Mouse (Mus musculus) forebrain, embryonic 14.5 days (tissue): Measurements from ENCODE around the gene Tead4. TPM values are rescaled to one million over a fixed set of nuclear protein-coding genes. Genes with fewer than 3 reads are reported as not detected.

ENCODE experiments used
- ATAC-seq: fragments of 200-750 bp; cut with Nextera tagmentation; 2 replicates; pipeline ENCODE4 v1.8.0; 2017; ENCODE audit warnings: mild to moderate bottlenecking, moderate library complexity
- DNase-seq: peaks from one replicate; pipeline ENCODE4 v3.0.0-alpha.2; 2015; ENCODE audit warnings: low spot score
- H3K27ac ChIP-seq: fragments of 300-500 bp; sonication (generic); 2 replicates; pipeline ENCODE4 v1.5.1; 2014; ENCODE audit warnings: low read depth, mild to moderate bottlenecking, control low read depth, low read length, moderate library complexity
- H3K27me3 ChIP-seq: fragments of 300-500 bp; sonication (generic); replicated peaks from 2 replicates; pipeline ENCODE4 v1.6.1; 2014; ENCODE audit warnings: low read length, control low read depth, mixed read lengths; ENCODE audit not compliant: control insufficient read depth, insufficient read depth
- H3K36me3 ChIP-seq: fragments of 300-500 bp; sonication (generic); 2 replicates; pipeline ENCODE4 v1.6.1; 2014; ENCODE audit warnings: low read length, control low read depth; ENCODE audit not compliant: control insufficient read depth, insufficient read depth
- H3K4me1 ChIP-seq: fragments of 300-500 bp; sonication (generic); 2 replicates; pipeline ENCODE4 v1.6.1; 2014; ENCODE audit warnings: antibody characterized with exemption, low read length, control low read depth; ENCODE audit not compliant: control insufficient read depth, insufficient read depth
- H3K4me2 ChIP-seq: fragments of 300-500 bp; sonication (generic); 2 replicates; pipeline ENCODE4 v1.6.1; 2014; ENCODE audit warnings: mild to moderate bottlenecking, control low read depth, low read length
- H3K4me3 ChIP-seq: fragments of 300-500 bp; sonication (generic); 2 replicates; pipeline ENCODE4 v1.5.1; 2014; ENCODE audit warnings: low read depth, low read length, control low read depth
- H3K9ac ChIP-seq: fragments of 300-500 bp; sonication (generic); 2 replicates; pipeline ENCODE4 v1.6.1; 2014; ENCODE audit warnings: mild to moderate bottlenecking, low read length, control low read depth, moderate library complexity
- H3K9me3 ChIP-seq: fragments of 300-500 bp; sonication (generic); replicated peaks from 2 replicates; pipeline ENCODE4 v1.6.1; 2016; ENCODE audit warnings: low read length, control low read depth, mixed read lengths; ENCODE audit not compliant: control insufficient read depth
- WGBS: fragments of 180-500 bp; shearing (Covaris S2); extraction: QIAGEN DNeasy Blood & Tissue Kit; methylation state at CpG from one replicate; pipeline ENCODE4 v1.1.7; 2014; 5-methylcytosine and 5-hydroxymethylcytosine counted together
- polyA plus RNA-seq: library from polyadenylated mRNA; unstranded; fragments of >200 nt; fragmentation: Nextera tagmentation; extraction: Ambion mirVana; gene quantifications from 2 replicates; pipeline ENCODE4 v1.2.1, GENCODE M21; 2014

The Tead4 gene
- polyA plus RNA-seq, 1 experiment from 2014 or later: 0.18 TPM

DNA sequence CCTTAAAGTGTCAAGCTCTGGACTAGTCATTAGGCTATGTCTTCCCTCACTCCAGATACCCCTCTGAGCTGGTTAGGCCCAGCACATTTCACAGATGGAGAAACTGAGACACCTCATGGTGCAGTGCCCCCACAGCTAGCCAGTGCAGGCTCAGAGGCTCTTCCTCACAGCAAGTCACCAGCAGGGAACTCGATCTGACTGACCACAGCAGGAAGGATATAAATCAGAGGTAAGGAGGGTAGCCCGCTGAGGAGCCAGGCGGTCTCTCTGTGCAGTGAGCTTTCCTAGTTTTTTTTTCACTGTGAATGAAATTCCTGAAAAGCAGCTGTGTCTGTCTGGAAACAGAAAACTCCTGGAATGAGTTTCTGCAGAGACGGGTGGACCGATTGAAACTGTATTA, 21.0 kb downstream of the Tead4 start:
- Histone ChIP-seq H3K9me3 (no peaks in the 10 kb centered on the region), H3K9ac (no peak overlapping the region), H3K36me3 (no peaks in the 10 kb centered on the region), H3K4me1 (peaks cover 5% of the 10 kb centered on the region; the same call in 1 of the 2 replicates), H3K27ac (no peak overlapping the region), H3K27me3 (no peaks in the 10 kb centered on the region), H3K4me3 (no peak overlapping the region), H3K4me2 (no peak overlapping the region)
- 64% methylated on average over 5 of the region's 5 CpGs for WGBS
- DNase-seq: no peak
- no peak for ATAC-seq

DNA sequence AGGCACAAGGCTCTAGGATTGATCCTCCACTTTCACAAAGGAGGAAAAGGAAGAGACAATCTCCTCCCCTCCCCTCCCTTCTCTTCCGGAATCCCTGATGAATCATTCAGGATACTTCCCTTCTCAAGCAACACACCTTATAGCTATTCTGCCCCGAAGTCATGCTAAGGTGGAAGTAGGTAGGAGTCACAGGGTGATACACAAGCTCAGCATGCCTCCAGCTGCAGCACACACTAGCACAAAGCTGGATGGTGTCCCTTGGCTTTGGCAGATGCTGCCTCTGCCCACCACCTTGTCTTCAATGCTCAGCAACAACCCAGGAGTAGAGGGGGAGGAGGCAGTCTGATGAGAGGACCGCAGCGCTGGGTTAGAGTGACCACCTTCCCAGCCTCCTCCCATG, 21.5 kb downstream of the Tead4 start:
- Histone ChIP-seq H3K4me2 (no peak overlapping the region), H3K36me3 (no peaks in the 10 kb centered on the region), H3K9me3 (no peaks in the 10 kb centered on the region), H3K4me3 (no peak overlapping the region), H3K4me1 (peaks cover 5% of the 10 kb centered on the region; the same call in 1 of the 2 replicates), H3K27ac (no peak overlapping the region), H3K9ac (no peak overlapping the region), H3K27me3 (no peaks in the 10 kb centered on the region)
- 78% methylated on average over 4 of the region's 4 CpGs for WGBS
- no peak for DNase-seq
- no peak for ATAC-seq

DNA sequence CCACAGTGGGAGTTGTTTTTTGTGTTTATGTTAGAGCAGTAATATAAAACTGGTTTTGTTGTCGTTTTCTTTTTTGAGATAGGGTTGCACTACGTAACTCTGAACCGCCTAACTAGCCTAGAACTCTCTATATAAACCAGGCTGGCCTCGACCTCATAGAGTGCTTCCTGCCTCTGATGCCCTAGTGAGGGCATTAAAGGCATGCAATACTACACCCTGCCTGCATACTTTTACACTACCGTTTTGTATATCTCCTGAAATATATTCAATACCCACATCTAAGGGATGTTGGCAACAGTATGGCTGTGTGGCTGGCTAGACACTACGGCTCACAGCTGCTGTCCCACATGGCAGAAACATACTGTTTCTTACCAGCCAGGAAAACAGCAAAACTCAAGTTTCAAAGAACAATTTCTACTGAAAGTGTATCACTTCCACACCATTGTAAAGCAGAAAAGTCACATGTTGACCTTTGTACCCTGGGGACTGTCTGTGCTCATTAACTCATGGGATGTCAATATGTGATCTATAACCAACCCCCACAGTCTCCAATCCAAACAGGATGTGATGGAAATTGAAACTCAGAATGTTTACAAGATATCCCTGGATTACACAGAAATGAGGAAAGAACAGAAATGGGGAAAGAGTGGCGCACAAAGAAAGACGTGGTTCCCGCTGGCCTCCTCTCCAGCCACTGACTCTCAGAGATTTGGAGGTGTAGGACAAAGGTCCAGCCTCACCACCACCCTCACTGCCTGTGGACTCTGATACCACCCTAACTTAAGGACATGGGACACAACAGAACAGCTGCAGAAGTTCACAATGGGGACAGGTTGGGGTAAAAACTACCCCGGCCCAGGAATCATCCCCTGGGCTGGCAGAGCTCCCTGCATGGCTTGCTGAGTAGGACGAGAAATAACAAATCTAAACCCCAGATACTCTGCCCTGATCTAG, 23.2 kb downstream of the Tead4 start:
- Histone ChIP-seq H3K27me3 (no peaks in the 10 kb centered on the region), H3K9ac (no peak overlapping the region), H3K9me3 (no peaks in the 10 kb centered on the region), H3K4me3 (no peak overlapping the region), H3K27ac (no peak overlapping the region), H3K4me1 (peaks cover 4% of the 10 kb centered on the region; the same call in 1 of the 2 replicates), H3K36me3 (no peaks in the 10 kb centered on the region), H3K4me2 (no peak overlapping the region)
- DNase-seq (peak; percentile 35), ATAC-seq (peak; percentile 30; the same call in 1 of the 2 replicates)
- 89% methylated on average over 11 of the region's 11 CpGs for WGBS

DNA sequence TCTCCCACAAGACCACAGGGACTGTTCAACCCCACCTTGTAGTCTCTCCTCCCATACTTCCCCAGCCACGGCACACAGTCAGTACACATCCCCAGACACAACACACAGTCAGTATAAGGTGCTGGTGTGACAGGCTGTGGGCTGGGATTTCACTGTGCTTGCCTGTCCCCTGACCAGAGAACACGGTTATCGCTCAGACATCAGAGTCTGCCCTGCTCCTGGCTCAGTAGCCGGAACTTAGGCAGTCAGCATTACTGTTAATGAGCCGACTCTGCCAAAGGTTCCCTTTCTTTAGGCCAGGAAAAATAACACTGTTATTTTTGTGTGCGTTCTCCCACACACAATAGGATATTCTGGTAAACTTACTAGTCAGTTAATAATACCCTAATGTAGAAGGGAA, 24.3 kb downstream of the Tead4 start:
- H3K27ac ChIP-seq: no peak overlapping the region
- H3K4me1 ChIP-seq: no peaks in the 10 kb centered on the region; the same call in 1 of the 2 replicates
- H3K27me3 ChIP-seq: no peaks in the 10 kb centered on the region
- DNase-seq (no peak), ATAC-seq (no peak)
- no peak overlapping the region for H3K4me3 ChIP-seq
- 82% methylated on average over 6 of the region's 6 CpGs for WGBS
- no peaks in the 10 kb centered on the region for H3K36me3 ChIP-seq
- no peaks in the 10 kb centered on the region for H3K9me3 ChIP-seq
- H3K9ac ChIP-seq: no peak overlapping the region
- H3K4me2 ChIP-seq: no peak overlapping the region

DNA sequence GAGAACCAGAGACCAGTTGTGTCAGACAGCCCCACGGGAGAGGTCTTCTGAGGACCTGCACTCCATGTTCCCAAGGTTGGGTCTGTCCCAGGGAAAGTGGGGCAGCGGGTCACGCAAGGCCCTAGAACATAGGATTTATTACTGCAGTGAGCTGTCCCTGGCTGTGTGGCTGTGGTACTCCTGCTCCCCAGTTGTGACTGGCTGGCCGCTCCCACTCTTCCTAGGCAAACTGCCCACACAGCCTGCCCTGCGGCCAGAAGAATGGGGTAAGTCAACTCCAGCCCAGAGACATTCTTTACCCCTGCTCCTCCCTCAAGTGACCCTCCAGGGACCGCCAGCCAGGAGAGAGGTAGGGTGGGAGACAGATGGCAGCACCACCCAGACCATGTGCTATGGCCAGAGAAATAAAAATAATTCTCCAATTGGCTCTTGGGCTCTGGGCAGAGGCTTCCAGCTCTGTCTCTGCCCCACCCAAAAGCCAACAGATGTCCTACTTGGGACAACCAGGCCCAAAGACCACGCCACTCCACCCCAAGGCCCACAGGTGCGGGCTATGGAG, 25.0 kb downstream of the Tead4 start:
- 94% methylated on average over 8 of the region's 8 CpGs for WGBS
- no peaks in the 10 kb centered on the region for H3K27me3 ChIP-seq

DNA sequence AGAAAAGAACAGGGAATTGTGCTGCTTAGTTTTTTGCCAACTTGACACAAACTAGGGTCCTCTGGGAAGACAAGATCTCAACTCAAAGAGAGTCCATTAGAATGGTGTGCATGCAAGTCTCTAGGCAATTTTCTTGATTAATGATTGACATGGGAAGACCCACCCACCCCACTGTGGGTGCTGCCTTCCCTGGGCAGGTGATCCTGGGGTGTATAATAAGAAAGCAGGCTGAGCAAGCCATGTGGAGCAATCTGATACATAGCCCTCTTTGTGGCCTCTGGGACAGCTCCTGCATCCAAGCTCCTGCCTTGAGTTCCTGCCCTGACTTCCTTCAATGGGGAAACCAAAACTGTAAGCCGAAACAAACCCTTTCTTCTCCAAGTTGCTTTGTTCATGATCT, 27.1 kb downstream of the Tead4 start:
- Histone ChIP-seq H3K4me3 (no peak overlapping the region), H3K4me2 (no peak overlapping the region), H3K9me3 (no peaks in the 10 kb centered on the region), H3K27ac (no peak overlapping the region), H3K27me3 (no peaks in the 10 kb centered on the region), H3K4me1 (no peaks in the 10 kb centered on the region), H3K9ac (no peak overlapping the region), H3K36me3 (no peaks in the 10 kb centered on the region)
- WGBS: 56% methylated on average over 1 of the region's 1 CpGs
- ATAC-seq (no peak), DNase-seq (no peak)

More for the DNA sequence above, 25.0 kb downstream of the Tead4 start:
- ATAC-seq: no peak
- Histone ChIP-seq H3K9me3 (no peaks in the 10 kb centered on the region), H3K9ac (no peak overlapping the region), H3K4me1 (no peaks in the 10 kb centered on the region), H3K36me3 (no peaks in the 10 kb centered on the region), H3K4me2 (no peak overlapping the region), H3K27ac (no peak overlapping the region), H3K4me3 (no peak overlapping the region)
- no peak for DNase-seq

DNA sequence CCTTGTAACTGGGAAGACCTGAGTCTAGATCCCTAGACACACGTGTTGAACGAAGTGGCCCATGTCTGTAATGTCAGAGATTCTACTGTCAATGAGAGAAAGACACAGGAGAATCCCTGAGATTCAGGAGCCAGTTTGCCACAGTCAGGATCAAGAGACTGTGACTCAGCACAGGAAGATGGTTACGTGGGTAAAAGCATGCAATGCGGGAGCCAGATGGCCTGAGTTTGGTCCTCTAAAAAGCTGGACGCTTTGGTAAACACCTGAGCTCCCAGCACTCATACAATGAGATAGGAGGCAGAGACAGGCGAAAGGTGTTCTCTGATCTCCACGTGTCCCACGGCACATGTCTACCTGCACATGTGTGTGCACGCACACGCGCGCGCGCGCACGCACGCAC, 27.9 kb downstream of the Tead4 start:
- no peak for ATAC-seq
- H3K4me3 ChIP-seq: no peak overlapping the region

DNA sequence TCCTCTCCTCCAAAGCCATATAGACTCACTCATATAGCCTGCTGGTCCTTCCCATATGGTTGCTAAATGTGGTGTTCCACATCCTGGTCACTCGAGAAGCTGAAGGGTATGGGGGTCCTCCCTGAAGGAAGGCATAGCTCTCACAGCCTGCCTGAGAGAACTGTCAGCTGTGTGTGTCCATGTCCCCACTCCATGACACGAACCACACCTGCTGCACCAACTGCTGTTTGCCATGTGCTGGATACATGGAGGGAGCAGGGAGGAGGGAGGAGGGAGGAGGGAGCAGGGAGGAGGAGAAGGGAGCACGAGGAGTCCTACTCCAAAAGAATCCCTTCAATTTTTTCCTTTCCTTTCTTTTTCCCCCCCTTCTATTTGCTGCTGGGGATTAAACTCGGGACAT, 30.8 kb downstream of the Tead4 start:
- Histone ChIP-seq H3K4me2 (no peak overlapping the region), H3K9me3 (no peaks in the 10 kb centered on the region), H3K9ac (no peak overlapping the region), H3K27me3 (no peaks in the 10 kb centered on the region), H3K36me3 (no peaks in the 10 kb centered on the region), H3K4me1 (no peaks in the 10 kb centered on the region), H3K27ac (no peak overlapping the region), H3K4me3 (no peak overlapping the region)
- ATAC-seq (no peak), DNase-seq (no peak)
- 74% methylated on average over 4 of the region's 4 CpGs for WGBS

More for the DNA sequence above, 27.9 kb downstream of the Tead4 start:
- Histone ChIP-seq H3K4me1 (no peaks in the 10 kb centered on the region), H3K27me3 (no peaks in the 10 kb centered on the region), H3K4me2 (no peak overlapping the region), H3K9ac (no peak overlapping the region), H3K36me3 (no peaks in the 10 kb centered on the region), H3K9me3 (no peaks in the 10 kb centered on the region), H3K27ac (no peak overlapping the region)
- 97% methylated on average over 17 of the region's 17 CpGs for WGBS
- DNase-seq: no peak
